Mouse (Mus musculus) MEL (cell line): ENCODE results near the gene Dock9.

Source experiments
- CTCF ChIP-seq, 3 experiments: IDR thresholded peaks in 2 of 3; conservative IDR thresholded peaks in 1 of 3; 2 replicates each; pipeline ENCODE4 v1.5.1; 2011 to 2012; ENCODE audit warnings: low read length in 3 of 3, low read depth in 2 of 3, mild to moderate bottlenecking in 2 of 3, improper control_type of control experiment in 1 of 3, inconsistent platforms in 1 of 3, mixed read lengths in 1 of 3, moderate library complexity in 1 of 3; ENCODE audit not compliant: control insufficient read depth in 1 of 3, insufficient read depth in 1 of 3, poor library complexity in 1 of 3, severe bottlenecking in 1 of 3
- EP300 ChIP-seq, 2 experiments: IDR thresholded peaks; 2 replicates each; pipeline ENCODE4 v1.6.1; 2011; ENCODE audit warnings: improper control_type of control experiment in 2 of 2, low read length in 2 of 2, low read depth in 1 of 2, mild to moderate bottlenecking in 1 of 2
- HCFC1 ChIP-seq: IDR thresholded peaks from 2 replicates; pipeline ENCODE4 v1.6.1; 2012; ENCODE audit warnings: low read depth, mild to moderate bottlenecking, inconsistent platforms, low read length, improper control_type of control experiment, moderate library complexity
- MAFK ChIP-seq: IDR thresholded peaks from 2 replicates; pipeline ENCODE4 v1.6.1; 2011; ENCODE audit warnings: low read depth, mild to moderate bottlenecking, low read length, improper control_type of control experiment, borderline replicate concordance
- SIN3A ChIP-seq: IDR thresholded peaks from 2 replicates; pipeline ENCODE4 v1.6.1; 2012; ENCODE audit warnings: low read length, improper control_type of control experiment, inconsistent platforms
- SMC3 ChIP-seq: IDR thresholded peaks from 2 replicates; pipeline ENCODE4 v1.6.1; 2011; ENCODE audit warnings: low read depth, low read length, improper control_type of control experiment

DNA sequence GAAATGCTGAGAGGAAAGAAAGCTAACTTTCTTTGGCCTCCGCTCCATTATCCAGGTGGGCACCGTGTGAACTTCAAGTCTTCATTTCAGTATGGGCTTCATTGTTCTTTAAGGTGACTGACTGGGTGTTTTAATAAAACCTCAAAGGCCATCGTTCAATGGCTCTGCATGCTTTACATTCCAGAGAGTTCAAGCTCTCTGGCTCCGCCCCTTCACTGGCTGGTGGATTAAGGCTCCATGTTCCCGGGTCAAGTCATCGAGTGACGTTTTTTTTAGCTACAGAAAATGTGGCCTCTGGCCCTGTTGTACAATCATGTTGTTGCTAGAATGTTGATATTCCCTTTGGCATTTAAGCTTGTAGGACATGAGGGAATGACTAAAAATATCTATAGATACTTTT is 249.9 kb downstream of the Dock9 start:
- no peak for TF ChIP-seq CTCF (IDR thresholded peaks at IDR 0.05 in 2 of 3, conservative IDR thresholded peaks at IDR 0.05 in 1 of 3; ENCODE audit: control insufficient read depth in 1 of 3, insufficient read depth in 1 of 3, low read depth in 2 of 3, low read length in 3 of 3, poor library complexity in 1 of 3, severe bottlenecking in 1 of 3)
- no peak for TF ChIP-seq MAFK
- TF ChIP-seq EP300 (IDR thresholded peaks at IDR 0.05; ENCODE audit: low read depth in 1 of 2, low read length in 2 of 2) = no peak
- no peak for TF ChIP-seq HCFC1
- TF ChIP-seq SMC3 = no peak
- no peak for TF ChIP-seq SIN3A
